Mouse (Mus musculus) left cerebral cortex, adult 18-20 months (tissue): ENCODE measurements around the gene Suclg2. TPM values are rescaled to one million over a fixed set of nuclear protein-coding genes. Genes with fewer than 3 reads are reported as not detected.
A peak's percentile ranks its signal among the peaks of the same experiment; 100 is the strongest.

Experiments used
- DNase-seq, 2 experiments: peaks; one replicate each; pipeline ENCODE4 v3.0.0; 2021 to 2022; ENCODE audit warnings: low spot score in 2 of 2, mixed read lengths in 1 of 2
- total RNA-seq, 2 experiments: library from RNA; stranded (reverse); gene quantifications; 2 replicates each; pipeline ENCODE4 v1.2.3; 2021

Suclg2 gene
- total RNA-seq, 2 experiments from 2014 or later, result 14.8 to 17.5 TPM

GRCm38 (mm10) chr6:95700981-95701610, 17.5 kb downstream of the Suclg2 start:
- no peak for DNase-seq

DNA sequence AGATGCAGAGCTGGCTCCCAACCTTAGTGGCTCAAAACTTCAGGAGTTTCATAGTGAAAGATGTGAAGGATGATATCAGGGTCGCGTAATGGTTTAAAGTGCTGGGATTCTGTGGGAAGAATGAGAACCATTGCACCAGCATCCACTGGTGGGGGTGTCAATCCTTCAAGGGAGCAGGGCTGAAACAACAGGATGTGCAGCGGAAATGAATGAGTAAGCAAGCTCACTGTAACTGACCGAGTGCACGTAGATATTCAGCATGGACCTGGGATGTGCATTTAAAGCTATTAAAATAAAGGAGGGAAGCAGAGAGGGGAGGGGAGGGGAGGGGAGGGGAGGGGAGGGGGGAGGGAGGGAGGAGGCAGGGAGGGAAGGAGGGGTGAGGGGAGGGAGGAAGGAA, 18.4 kb downstream of the Suclg2 start:
- DNase-seq, result no peak

GRCm38 (mm10) chr6:95699326-95699725, 19.3 kb downstream of the Suclg2 start:
- DNase-seq, result no peak

DNA sequence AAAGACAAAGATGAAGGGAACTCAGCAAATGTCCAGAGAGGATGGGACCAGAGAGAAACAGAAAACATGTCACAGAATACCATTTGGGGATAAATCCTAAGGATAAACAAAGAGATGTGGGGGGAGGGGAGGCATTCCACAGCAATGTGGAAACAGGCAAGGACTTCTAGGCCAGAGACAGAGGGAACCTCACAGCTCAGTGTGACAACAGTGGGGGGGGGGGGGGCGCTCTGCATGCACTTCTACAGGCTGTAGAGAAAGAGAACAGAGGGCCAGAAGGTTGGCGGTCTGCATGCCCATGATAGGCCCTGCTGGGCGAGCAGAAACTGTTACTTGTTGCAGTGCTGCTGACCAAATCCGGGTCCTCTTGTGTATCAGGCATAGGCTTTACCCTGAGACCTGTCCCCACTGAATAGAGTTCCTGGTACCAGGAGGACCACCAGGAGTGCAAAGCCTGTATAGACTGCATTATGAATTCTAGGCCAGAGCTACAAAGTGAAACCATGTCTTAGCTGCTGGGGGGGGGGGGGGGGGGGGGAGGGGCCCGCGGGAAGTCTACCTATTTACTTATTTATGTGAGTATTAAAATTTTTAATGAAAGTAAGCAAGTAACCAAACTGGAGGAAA, 20.0 kb downstream of the Suclg2 start:
- DNase-seq, result no peak

DNA sequence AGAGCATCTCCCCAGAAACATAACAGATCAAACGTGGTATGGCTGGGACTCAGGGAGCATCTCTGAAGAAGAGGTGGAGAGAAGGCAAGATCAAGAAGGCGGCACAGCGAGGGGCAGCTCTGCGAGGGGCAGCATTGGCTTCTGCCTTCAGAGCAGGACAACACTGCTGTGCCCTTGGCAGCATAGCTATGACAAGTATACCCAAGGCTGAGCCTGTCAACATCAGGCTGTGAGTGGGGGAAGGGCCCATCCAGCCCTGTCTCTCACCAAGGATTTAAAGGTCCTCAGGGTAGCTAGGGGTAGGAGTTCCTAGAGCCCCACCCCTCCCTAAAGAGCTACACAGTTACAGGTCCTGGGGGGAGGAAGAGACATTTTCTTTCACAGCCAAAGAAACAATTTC, 23.7 kb downstream of the Suclg2 start:
- no peak for DNase-seq

DNA sequence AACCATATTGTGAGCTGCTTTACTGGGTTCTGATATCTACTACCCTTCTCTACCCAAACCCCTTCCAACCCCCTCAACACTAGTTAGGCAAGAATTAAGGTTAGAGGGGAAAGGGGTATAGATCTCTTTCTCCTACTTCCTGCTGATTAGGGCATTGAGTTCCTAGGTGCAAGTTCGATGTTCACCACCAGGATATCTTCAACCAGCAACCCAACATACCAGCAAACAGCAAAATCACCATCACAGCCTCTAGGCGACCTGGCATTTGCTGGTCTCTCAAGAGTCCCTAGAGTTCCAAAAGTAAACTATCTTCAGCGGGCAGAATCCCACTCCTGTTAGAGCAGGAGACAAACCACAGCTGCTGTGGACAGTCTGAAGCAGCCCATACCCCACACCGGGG, 33.4 kb downstream of the Suclg2 start:
- no peak for DNase-seq

DNA sequence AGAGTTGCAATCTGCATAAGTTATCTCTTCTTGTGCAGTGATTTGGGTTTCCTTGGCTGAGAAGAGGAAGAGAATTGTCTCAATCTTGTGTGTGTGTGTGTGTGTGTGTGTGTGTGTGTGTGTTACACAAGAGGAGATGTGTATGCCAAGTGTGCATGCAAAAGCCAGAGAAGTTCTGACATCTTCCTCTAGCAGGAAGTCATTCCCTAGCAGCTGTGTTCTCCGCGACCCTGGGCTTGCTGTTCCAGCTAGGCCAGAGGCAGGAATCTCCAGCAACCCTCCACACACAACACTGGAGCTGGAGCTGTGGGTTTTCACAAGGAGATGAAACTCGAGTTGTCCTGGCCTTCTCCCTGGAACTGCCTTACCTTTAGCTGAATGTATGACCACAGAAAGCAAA, 38.9 kb downstream of the Suclg2 start:
- no peak for DNase-seq

DNA sequence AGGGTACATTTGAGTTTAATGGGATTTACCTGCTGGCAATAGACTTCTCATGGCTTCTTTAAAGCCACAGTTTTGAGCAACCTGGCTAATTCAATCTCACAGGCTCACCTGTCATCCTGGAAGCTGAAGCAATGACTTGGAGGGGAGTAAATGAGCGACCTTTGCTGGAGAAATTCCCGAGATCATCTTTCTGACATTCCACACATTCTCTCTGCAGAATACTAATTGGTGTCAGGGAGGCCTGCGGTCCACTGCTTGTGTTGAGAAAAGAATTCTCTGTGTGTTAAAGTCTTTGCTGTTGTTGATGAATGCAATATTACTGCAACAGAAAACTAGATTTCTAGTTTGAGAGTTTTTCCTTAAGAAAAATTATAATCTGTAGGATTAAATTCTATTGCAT, 39.3 kb downstream of the Suclg2 start:
- no peak for DNase-seq

GRCm38 (mm10) chr6:95676951-95677350, 41.6 kb downstream of the Suclg2 start:
- no peak for DNase-seq

GRCm38 (mm10) chr6:95676439-95676838, 42.2 kb downstream of the Suclg2 start:
- DNase-seq, result no peak

DNA sequence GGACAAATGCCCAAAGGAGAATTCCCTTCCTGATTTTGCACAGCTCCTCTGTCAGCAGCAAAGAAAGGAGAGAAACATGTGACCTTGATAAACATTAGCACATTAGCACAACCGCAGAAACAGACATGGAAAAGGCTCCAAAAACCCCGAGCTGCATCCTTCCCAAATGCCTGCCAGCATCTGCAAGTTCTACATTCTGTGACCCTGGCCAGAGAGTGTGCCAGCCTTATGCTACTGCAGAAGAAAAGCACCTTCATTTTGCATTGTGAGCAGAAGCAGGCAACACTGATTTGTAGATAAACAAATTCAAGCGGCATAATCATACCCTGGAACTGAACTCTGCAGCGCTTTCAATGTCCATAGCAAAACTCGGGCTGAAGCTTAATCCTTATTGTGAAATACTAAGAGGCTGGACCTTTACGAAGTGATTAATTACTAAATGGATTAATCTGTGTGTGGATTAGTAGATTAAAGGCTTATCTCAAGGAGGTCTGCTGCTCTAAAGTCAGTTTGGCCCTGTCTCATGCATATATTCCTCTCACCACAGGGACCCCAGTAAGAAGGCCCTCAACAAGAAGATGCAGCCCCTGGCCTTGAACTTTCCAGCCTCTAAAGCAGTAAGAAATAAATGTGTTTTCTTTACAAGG, 43.4 kb downstream of the Suclg2 start:
- no peak for DNase-seq

DNA sequence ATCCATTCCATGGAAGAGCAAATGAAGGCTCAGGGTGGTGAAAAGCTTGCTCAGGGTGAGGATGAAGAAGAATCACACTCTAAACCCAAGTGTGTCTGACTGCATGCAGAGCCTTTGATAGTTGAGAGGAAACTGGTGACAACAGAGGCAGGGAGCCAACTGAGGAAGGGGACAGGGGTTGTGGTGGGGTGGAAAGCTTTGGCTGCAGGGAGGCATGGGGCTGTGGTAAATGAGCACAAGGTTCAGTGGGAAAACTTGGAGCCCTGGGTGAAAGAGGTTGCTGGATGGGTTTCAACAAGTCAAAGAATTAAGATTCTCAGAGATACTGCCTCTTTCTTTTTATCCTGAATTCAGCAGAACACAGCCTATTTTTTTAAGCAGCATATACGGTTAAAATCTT, 43.9 kb downstream of the Suclg2 start:
- no peak for DNase-seq

DNA sequence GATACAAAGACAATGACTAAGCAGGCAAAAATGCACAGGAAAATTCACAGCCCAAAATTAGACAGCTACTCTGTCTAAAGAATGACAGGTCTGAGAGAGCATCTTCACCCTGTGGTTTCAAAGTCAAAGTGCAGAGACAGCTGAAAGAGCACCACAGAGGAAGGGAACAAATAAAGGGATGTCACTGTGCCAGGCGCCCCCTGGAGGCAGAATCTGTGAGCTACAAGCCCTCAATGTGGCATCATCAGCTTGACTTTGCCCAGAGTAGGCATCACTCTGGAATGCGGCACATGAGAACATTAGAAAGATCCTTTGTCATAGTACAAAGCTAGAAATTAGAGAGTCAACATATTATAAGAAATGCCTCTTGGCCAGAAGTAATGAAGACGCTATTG, 49.3 kb downstream of the Suclg2 start:
- DNase-seq, result peak; percentile 26 to 43

GRCm38 (mm10) chr6:95668629-95669334, 49.8 kb downstream of the Suclg2 start:
- no peak for DNase-seq

DNA sequence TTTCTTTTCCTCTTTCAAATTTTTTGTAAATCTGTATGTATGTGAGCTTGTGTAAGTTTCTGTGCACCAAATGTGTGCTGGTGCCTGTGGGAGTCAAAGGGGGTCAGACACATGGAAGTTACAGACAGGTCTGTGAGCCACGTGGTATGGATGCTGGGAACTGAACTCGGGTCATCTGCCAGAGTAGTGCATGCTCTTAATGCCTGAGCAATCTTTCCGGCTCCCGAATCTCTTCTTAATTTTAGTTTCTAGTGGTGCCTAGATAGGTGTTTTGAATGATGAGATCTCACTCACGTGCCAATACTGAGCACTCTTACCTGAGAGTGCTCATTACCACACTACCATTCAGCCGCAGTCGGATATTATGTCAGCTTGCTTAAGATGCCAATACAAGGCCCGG, 60.9 kb downstream of the Suclg2 start:
- DNase-seq, result no peak

DNA sequence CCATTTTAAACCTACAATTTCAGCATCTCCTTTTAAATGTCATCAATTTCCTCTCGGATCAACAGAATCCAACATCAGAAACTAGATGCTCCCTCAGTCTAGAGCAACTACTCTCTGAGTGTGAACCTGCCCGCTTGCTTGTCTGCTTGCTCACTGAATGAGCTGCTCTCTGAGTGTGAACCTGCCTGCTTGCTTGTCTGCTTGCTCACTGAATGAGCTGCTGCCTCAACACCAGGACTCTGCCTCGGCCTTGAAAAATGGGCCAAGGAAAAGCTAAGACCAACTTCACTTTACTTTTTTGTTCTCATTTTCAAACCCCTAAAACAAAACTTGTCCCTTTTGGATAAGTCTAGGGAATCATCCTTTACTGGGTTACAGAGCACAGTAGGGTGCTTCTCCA, 64.9 kb downstream of the Suclg2 start:
- DNase-seq, result no peak

DNA sequence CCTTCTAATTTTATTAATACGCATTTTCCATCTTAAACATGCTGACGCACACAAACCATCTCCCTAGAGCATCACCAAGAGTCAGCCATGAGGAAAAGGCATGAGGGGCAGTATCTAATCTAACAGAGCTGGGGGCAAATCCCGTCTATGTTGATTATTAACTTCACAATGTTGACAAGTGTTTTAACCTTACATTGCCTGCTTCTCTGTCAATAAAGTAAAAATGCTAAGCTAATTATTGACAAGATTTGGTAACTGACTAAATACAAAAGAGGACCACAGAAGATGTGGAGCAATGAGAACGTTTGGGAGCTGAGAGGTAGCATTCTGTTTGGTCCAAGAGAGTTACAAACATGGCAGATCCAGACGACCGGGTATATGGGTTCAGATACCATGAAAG, 65.8 kb downstream of the Suclg2 start:
- DNase-seq, result no peak

DNA sequence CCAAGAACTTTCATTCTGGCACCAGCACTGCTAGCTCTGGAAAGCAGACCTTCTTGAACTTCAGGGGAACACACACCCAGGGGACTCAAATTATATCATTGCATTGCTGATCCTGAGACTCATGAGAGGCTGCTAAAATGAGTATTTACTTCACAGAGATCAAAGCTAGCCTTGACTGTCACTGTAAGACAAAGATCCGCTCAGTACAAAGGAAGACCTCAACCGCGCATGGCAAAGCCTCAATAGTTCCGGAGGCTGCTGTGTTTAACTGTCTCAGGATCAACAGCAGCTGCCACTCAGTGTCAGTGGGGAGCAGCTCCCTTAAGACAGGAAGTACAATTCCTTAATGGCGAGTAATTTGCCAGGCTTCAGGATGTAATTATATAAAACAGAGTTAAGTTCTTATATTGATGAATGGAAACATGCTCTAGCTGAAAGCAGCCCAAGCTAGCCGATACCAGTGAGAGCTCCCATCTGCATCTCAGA, 67.2 kb downstream of the Suclg2 start:
- DNase-seq, result no peak

- DNase-seq, result no peak
Observed at GRCm38 (mm10) chr6:95650082-95650722, 68.4 kb downstream of the Suclg2 start.

DNA sequence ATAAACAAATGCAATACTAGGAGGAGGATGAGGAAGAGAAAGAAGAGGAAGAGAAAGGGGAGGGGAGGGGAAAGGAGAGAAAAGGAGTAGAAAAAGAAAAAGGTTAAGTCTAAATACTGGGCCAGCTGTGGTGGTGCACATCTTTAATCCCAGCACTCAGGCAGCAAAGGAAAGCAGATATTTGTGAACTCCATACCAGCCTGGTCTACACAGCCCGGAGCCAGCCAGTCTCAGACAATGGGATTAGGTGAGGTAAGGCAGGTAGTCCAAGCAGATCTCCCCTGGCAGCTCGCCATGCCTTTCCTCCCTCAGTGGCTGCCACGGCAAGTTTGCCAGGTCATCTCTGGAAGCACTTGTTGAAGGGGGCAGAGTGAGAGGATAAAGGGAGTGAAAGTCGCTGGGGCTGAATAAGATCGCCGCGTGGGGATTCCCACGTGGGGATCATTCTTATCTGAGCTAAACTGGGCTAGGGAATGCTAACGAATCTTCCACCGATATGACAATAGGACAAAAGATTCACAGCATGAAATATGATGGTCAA, 69.4 kb downstream of the Suclg2 start:
- DNase-seq, result no peak

GRCm38 (mm10) chr6:95637416-95637815, 81.2 kb downstream of the Suclg2 start:
- DNase-seq, result no peak
